Mouse (Mus musculus): ENCODE data around the gene Ache. TPM values are rescaled to one million over a fixed set of nuclear protein-coding genes. Genes with fewer than 3 reads are reported as not detected.

Gene Ache
- polyA plus RNA-seq, 2 experiments, result 12.4 to 20.5 TPM

DNA sequence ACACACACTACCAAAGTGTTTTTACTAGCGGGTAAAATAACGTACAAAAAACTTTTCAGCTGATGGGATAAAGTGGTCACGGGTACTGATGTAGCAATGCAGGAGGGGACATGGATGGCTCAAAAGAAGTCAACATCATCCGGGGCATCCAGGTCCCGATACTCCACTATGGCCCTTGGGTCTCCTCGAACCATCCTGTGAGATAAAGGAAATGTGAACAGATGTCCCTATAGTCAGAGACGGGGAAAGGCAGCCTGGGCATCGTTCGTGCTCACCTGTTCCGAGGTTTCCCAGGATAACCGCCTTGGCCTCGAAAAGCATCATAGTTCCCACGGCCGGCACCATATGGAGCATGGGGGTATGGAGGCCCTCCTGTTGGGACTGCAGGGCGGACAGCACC, 8.4 kb downstream of the Ache start:
- H3K9ac ChIP-seq (replicated peaks), result no peak overlapping the region
- no peaks in the 10 kb centered on the region for H3K27me3 ChIP-seq (ENCODE audit: control insufficient read depth, insufficient read depth, low read length)
- no peaks in the 10 kb centered on the region for H3K9me3 ChIP-seq (ENCODE audit: control insufficient read depth, low read length)
- peak overlapping the region; percentile 100 for H3K4me2 ChIP-seq (ENCODE audit: low read depth)
- ATAC-seq (ENCODE audit: insufficient read depth), result no peak
- no peak for TF ChIP-seq EP300 (IDR thresholded peaks at IDR 0.05; ENCODE audit: low read depth)
- TF ChIP-seq CTCF (IDR thresholded peaks at IDR 0.05; ENCODE audit: low read depth), result no peak
- H3K27ac ChIP-seq, result no peak overlapping the region
- H3K4me1 ChIP-seq (replicated peaks; ENCODE audit: control insufficient read depth in 2 of 2, insufficient read depth in 2 of 2, low read length in 1 of 2), result peaks cover 15 to 27% of the 10 kb centered on the region in 2 experiments
- 87% methylated on average over 15 of the region's 15 CpGs for WGBS (ENCODE audit: insufficient replicate concordance)
- DNase-seq (ENCODE audit: low read depth in 3 of 3, low spot score in 3 of 3), result no peak
- H3K4me3 ChIP-seq (ENCODE audit: insufficient read depth in 1 of 2, low read depth in 2 of 2, low read length in 2 of 2), result no peak overlapping the region
- H3K36me3 ChIP-seq (replicated peaks; ENCODE audit: control insufficient read depth, insufficient read depth, low read depth), result peaks cover 56% of the 10 kb centered on the region

DNA sequence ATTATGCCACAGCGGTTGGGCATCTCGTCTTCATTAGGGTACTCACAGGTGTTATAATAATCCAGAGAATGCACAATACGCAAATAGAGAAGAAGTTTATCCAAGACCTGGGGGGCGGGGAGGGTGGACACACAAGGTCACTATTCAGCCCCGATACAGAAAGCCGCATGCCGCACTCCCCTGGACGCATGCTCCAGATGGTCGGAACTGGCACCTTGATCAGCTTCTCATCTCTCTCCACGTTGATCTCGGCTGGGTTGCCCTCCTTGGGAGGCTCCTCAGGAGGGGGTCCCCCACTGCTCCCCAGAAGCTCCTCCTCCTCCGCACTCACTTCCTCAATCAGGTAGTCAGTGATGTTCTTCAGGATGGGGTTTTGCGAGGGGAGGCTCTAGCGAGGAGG, 9.8 kb downstream of the Ache start:
- ATAC-seq (ENCODE audit: insufficient read depth), result no peak
- Histone ChIP-seq H3K4me3 (ENCODE audit: insufficient read depth in 1 of 2, low read depth in 2 of 2, low read length in 2 of 2) (no peak overlapping the region), H3K36me3 (replicated peaks; ENCODE audit: control insufficient read depth, insufficient read depth, low read depth) (peaks cover 70% of the 10 kb centered on the region), H3K27me3 (ENCODE audit: control insufficient read depth, insufficient read depth, low read length) (no peaks in the 10 kb centered on the region), H3K4me2 (ENCODE audit: low read depth) (no peak overlapping the region), H3K9ac (replicated peaks) (no peak overlapping the region), H3K4me1 (replicated peaks; ENCODE audit: control insufficient read depth in 2 of 2, insufficient read depth in 2 of 2, low read length in 1 of 2) (peaks cover 9 to 14% of the 10 kb centered on the region in 2 experiments), H3K9me3 (ENCODE audit: control insufficient read depth, low read length) (no peaks in the 10 kb centered on the region), H3K27ac (no peak overlapping the region)
- DNase-seq (ENCODE audit: low read depth in 3 of 3, low spot score in 3 of 3), result no peak
- TF ChIP-seq CTCF (IDR thresholded peaks at IDR 0.05; ENCODE audit: low read depth) (no peak), EP300 (IDR thresholded peaks at IDR 0.05; ENCODE audit: low read depth) (no peak)
- 89% methylated on average over 14 of the region's 14 CpGs for WGBS (ENCODE audit: insufficient replicate concordance)

- no peak for TF ChIP-seq CTCF (IDR thresholded peaks at IDR 0.05; ENCODE audit: low read depth)
- no peak for TF ChIP-seq EP300 (IDR thresholded peaks at IDR 0.05; ENCODE audit: low read depth)
- Histone ChIP-seq H3K4me1 (replicated peaks; ENCODE audit: control insufficient read depth in 2 of 2, insufficient read depth in 2 of 2, low read length in 1 of 2) (peaks cover 0 to 11% of the 10 kb centered on the region in 2 experiments; a peak in 3 of 4 replicates), H3K4me2 (ENCODE audit: low read depth) (no peak overlapping the region), H3K9ac (replicated peaks) (no peak overlapping the region), H3K36me3 (replicated peaks; ENCODE audit: control insufficient read depth, insufficient read depth, low read depth) (peaks cover 91% of the 10 kb centered on the region), H3K9me3 (ENCODE audit: control insufficient read depth, low read length) (no peaks in the 10 kb centered on the region), H3K4me3 (ENCODE audit: insufficient read depth in 1 of 2, low read depth in 2 of 2, low read length in 2 of 2) (no peak overlapping the region), H3K27ac (no peak overlapping the region), H3K27me3 (ENCODE audit: control insufficient read depth, insufficient read depth, low read length) (no peaks in the 10 kb centered on the region)
- WGBS (ENCODE audit: insufficient replicate concordance), result 83% methylated on average over 7 of the region's 7 CpGs
- no peak for ATAC-seq (ENCODE audit: insufficient read depth)
- no peak for DNase-seq (ENCODE audit: low read depth in 3 of 3, low spot score in 3 of 3)
These were observed 11.9 kb downstream of the Ache start for GRCm38 (mm10) chr5:137299240-137299639.

GRCm38 (mm10) chr5:137301253-137301652, 13.9 kb downstream of the Ache start:
- WGBS (ENCODE audit: insufficient replicate concordance), result 93% methylated on average over 21 of the region's 21 CpGs
- Histone ChIP-seq H3K36me3 (replicated peaks; ENCODE audit: control insufficient read depth, insufficient read depth, low read depth) (peaks cover 93% of the 10 kb centered on the region), H3K4me3 (ENCODE audit: insufficient read depth in 1 of 2, low read depth in 2 of 2, low read length in 2 of 2) (no peak overlapping the region), H3K27ac (no peak overlapping the region), H3K9me3 (ENCODE audit: control insufficient read depth, low read length) (no peaks in the 10 kb centered on the region), H3K4me1 (replicated peaks; ENCODE audit: control insufficient read depth in 2 of 2, insufficient read depth in 2 of 2, low read length in 1 of 2) (peaks cover 17 to 24% of the 10 kb centered on the region in 2 experiments), H3K4me2 (ENCODE audit: low read depth) (no peak overlapping the region), H3K27me3 (ENCODE audit: control insufficient read depth, insufficient read depth, low read length) (no peaks in the 10 kb centered on the region), H3K9ac (replicated peaks) (no peak overlapping the region)
- ATAC-seq (ENCODE audit: insufficient read depth), result no peak
- no peak for DNase-seq (ENCODE audit: low read depth in 3 of 3, low spot score in 3 of 3)
- no peak for TF ChIP-seq EP300 (IDR thresholded peaks at IDR 0.05; ENCODE audit: low read depth)
- TF ChIP-seq CTCF (IDR thresholded peaks at IDR 0.05; ENCODE audit: low read depth), result no peak

- Histone ChIP-seq H3K4me2 (ENCODE audit: low read depth) (no peak overlapping the region; the same call in 1 of the 2 replicates), H3K27me3 (ENCODE audit: control insufficient read depth, insufficient read depth, low read length) (no peaks in the 10 kb centered on the region), H3K9me3 (ENCODE audit: control insufficient read depth, low read length) (no peaks in the 10 kb centered on the region), H3K4me1 (replicated peaks; ENCODE audit: control insufficient read depth in 2 of 2, insufficient read depth in 2 of 2, low read length in 1 of 2) (peaks cover 22 to 32% of the 10 kb centered on the region in 2 experiments), H3K36me3 (replicated peaks; ENCODE audit: control insufficient read depth, insufficient read depth, low read depth) (peaks cover 69% of the 10 kb centered on the region), H3K27ac (no peak overlapping the region), H3K4me3 (ENCODE audit: insufficient read depth in 1 of 2, low read depth in 2 of 2, low read length in 2 of 2) (no peak overlapping the region), H3K9ac (replicated peaks) (peak overlapping the region; percentile 20; the same call in 1 of the 2 replicates)
- WGBS (ENCODE audit: insufficient replicate concordance), result 20% methylated on average over 4 of the region's 4 CpGs
- TF ChIP-seq CTCF (IDR thresholded peaks at IDR 0.05; ENCODE audit: low read depth), result no peak
- TF ChIP-seq EP300 (IDR thresholded peaks at IDR 0.05; ENCODE audit: low read depth), result no peak
- DNase-seq (ENCODE audit: low read depth in 3 of 3, low spot score in 3 of 3), result no peak
- no peak for ATAC-seq (ENCODE audit: insufficient read depth)
These were observed 16.3 kb downstream of the Ache start for GRCm38 (mm10) chr5:137303609-137304008.

All from liver, embryonic 14.5 days (tissue).